Mouse (Mus musculus): ENCODE measurements around the gene Ncapg. TPM values are rescaled to one million over a fixed set of nuclear protein-coding genes. Genes with fewer than 3 reads are reported as not detected.

Ncapg gene
- polyA plus RNA-seq (2015; fragmentation: Nextera tagmentation; extraction: Ambion mirVana), result 5.0 and 6.6 TPM in 2 replicates

DNA sequence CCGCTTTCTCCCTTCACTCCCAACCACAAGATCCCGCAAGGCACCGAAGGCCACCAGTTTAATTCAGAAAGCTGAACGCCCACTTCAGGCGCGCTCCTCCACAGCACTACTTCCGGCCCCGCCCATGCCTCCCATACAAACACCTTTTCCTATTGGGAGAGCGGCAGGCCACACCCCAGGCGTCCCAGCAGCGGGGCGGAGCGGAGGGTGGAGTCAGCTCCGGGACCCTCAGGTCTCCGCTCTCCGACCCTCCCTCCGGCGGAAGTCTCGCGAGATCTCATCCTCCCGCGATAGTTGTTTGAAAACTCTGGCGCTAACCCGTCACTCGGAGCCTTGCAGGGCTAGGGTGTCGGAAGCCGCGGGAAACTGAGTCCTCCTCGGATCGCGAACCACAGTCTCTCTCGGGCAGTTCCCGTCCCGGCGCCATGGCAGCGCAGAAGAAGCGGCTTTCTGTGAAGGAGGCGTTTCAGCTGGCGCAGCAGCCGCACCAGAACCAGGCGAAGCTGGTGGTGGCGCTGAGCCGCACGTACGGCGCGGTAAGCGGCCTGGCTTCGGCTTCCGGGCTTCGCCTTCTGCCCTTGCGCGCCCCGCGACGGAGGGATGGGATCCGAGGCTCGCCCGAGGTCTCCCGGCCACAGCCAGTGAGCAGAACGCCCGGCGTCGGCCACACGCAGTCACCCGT is at the start of gene Ncapg:
Gene Ncapg, plus strand, starts transcription at position 322 of the 682 bp plus-strand sequence.
- peak; percentile 100 for ATAC-seq
- Histone ChIP-seq H3K27me3 (ENCODE audit: control insufficient read depth, insufficient read depth, low read depth, low read length) (no peaks in the 10 kb centered on the region), H3K4me3 (ENCODE audit: low read depth, low read length) (peak within 1 kb of the TSS; percentile 81), H3K27ac (ENCODE audit: low read length) (peak within 1 kb of the TSS; percentile 75), H3K4me1 (ENCODE audit: control insufficient read depth, insufficient read depth, low read length) (peaks cover 12% of the 10 kb centered on the region), H3K9me3 (replicated peaks; ENCODE audit: control insufficient read depth, low read length, poor library complexity, severe bottlenecking) (no peaks in the 10 kb centered on the region), H3K4me2 (ENCODE audit: low read length) (peak within 1 kb of the TSS; percentile 96), H3K9ac (ENCODE audit: low read depth, low read length) (peak within 1 kb of the TSS; percentile 75), H3K36me3 (ENCODE audit: control insufficient read depth, insufficient read depth, low read length) (no peaks in the 10 kb centered on the region)
- WGBS, result under 1% methylated on average over 66 of the region's 66 CpGs

GRCm38 (mm10) chr5:45621511-45621910 is 48.2 kb upstream of the Ncapg start:
- Histone ChIP-seq H3K4me3 (ENCODE audit: low read depth, low read length) (no peak overlapping the region), H3K4me1 (ENCODE audit: control insufficient read depth, insufficient read depth, low read length) (no peaks in the 10 kb centered on the region), H3K9me3 (replicated peaks; ENCODE audit: control insufficient read depth, low read length, poor library complexity, severe bottlenecking) (peaks cover 11% of the 10 kb centered on the region), H3K36me3 (ENCODE audit: control insufficient read depth, insufficient read depth, low read length) (no peaks in the 10 kb centered on the region), H3K27ac (ENCODE audit: low read length) (no peak overlapping the region), H3K4me2 (ENCODE audit: low read length) (no peak overlapping the region), H3K27me3 (ENCODE audit: control insufficient read depth, insufficient read depth, low read depth, low read length) (no peaks in the 10 kb centered on the region), H3K9ac (ENCODE audit: low read depth, low read length) (no peak overlapping the region)
- WGBS, result 34% methylated on average over 3 of the region's 3 CpGs
- no peak for ATAC-seq

GRCm38 (mm10) chr5:45627771-45628170 is 41.9 kb upstream of the Ncapg start:
- Histone ChIP-seq H3K36me3 (ENCODE audit: control insufficient read depth, insufficient read depth, low read length) (no peaks in the 10 kb centered on the region), H3K27ac (ENCODE audit: low read length) (no peak overlapping the region), H3K4me1 (ENCODE audit: control insufficient read depth, insufficient read depth, low read length) (no peaks in the 10 kb centered on the region), H3K9ac (ENCODE audit: low read depth, low read length) (no peak overlapping the region), H3K9me3 (replicated peaks; ENCODE audit: control insufficient read depth, low read length, poor library complexity, severe bottlenecking) (peaks cover 8% of the 10 kb centered on the region), H3K27me3 (ENCODE audit: control insufficient read depth, insufficient read depth, low read depth, low read length) (no peaks in the 10 kb centered on the region), H3K4me2 (ENCODE audit: low read length) (no peak overlapping the region), H3K4me3 (ENCODE audit: low read depth, low read length) (no peak overlapping the region)
- ATAC-seq, result no peak
- WGBS, result 62% methylated on average over 1 of the region's 1 CpGs

DNA sequence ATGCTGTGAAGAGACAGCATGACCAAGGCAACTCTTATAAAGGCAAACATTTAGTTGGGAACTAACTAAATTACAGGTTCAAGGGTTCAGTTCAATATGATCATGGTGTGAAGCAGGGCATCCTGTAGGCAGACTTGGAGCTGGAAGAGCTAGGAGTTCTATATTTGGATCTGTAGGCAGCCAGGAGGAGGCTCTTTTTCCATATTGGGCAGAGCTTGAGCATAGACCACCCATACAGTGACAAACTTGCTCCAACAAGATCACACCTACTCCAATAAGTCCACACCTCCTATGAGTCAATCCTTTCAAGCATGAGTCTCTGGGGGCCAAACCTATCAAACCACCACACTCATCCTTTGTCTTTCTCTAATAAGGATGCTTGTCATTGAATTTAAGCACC is 40.2 kb upstream of the Ncapg start:
- no peak for ATAC-seq
- H3K4me3 ChIP-seq (ENCODE audit: low read depth, low read length), result no peak overlapping the region
- H3K4me2 ChIP-seq (ENCODE audit: low read length), result no peak overlapping the region
- peaks cover 8% of the 10 kb centered on the region for H3K9me3 ChIP-seq (replicated peaks; ENCODE audit: control insufficient read depth, low read length, poor library complexity, severe bottlenecking)
- no peak overlapping the region for H3K27ac ChIP-seq (ENCODE audit: low read length)
- no peaks in the 10 kb centered on the region for H3K36me3 ChIP-seq (ENCODE audit: control insufficient read depth, insufficient read depth, low read length)
- no peaks in the 10 kb centered on the region for H3K4me1 ChIP-seq (ENCODE audit: control insufficient read depth, insufficient read depth, low read length)
- H3K27me3 ChIP-seq (ENCODE audit: control insufficient read depth, insufficient read depth, low read depth, low read length), result no peaks in the 10 kb centered on the region
- no peak overlapping the region for H3K9ac ChIP-seq (ENCODE audit: low read depth, low read length)

- Histone ChIP-seq H3K36me3 (ENCODE audit: control insufficient read depth, insufficient read depth, low read length) (no peaks in the 10 kb centered on the region), H3K4me2 (ENCODE audit: low read length) (peak overlapping the region; percentile 80), H3K4me3 (ENCODE audit: low read depth, low read length) (peak overlapping the region; percentile 69), H3K4me1 (ENCODE audit: control insufficient read depth, insufficient read depth, low read length) (0 out of 2 replicates have a peak, but pooled peaks cover 6% of the 10 kb centered on the region), H3K27me3 (ENCODE audit: control insufficient read depth, insufficient read depth, low read depth, low read length) (no peaks in the 10 kb centered on the region), H3K9me3 (replicated peaks; ENCODE audit: control insufficient read depth, low read length, poor library complexity, severe bottlenecking) (no peaks in the 10 kb centered on the region), H3K27ac (ENCODE audit: low read length) (no peak overlapping the region), H3K9ac (ENCODE audit: low read depth, low read length) (no peak overlapping the region; the same call in 1 of the 2 replicates)
- no peak for ATAC-seq
- WGBS, result 42% methylated on average over 3 of the region's 3 CpGs
These were observed 31.3 kb upstream of the Ncapg start for GRCm38 (mm10) chr5:45638378-45638777.

GRCm38 (mm10) chr5:45638806-45639714 is 30.7 kb upstream of the Ncapg start, which contains the start of gene Fam184b:
Gene Fam184b (minus strand): TSS chr5:45639614.
- Histone ChIP-seq H3K27ac (ENCODE audit: low read length) (peak within 1 kb of the TSS; percentile 81), H3K4me2 (ENCODE audit: low read length) (peak within 1 kb of the TSS; percentile 80), H3K36me3 (ENCODE audit: control insufficient read depth, insufficient read depth, low read length) (no peaks in the 10 kb centered on the region), H3K9ac (ENCODE audit: low read depth, low read length) (peak within 1 kb of the TSS; percentile 75), H3K9me3 (replicated peaks; ENCODE audit: control insufficient read depth, low read length, poor library complexity, severe bottlenecking) (no peaks in the 10 kb centered on the region), H3K4me3 (ENCODE audit: low read depth, low read length) (peak within 1 kb of the TSS; percentile 69), H3K27me3 (ENCODE audit: control insufficient read depth, insufficient read depth, low read depth, low read length) (no peaks in the 10 kb centered on the region), H3K4me1 (ENCODE audit: control insufficient read depth, insufficient read depth, low read length) (0 out of 2 replicates have a peak, but pooled peaks cover 6% of the 10 kb centered on the region)
- WGBS, result 1% methylated on average over 48 of the region's 48 CpGs
- peak; percentile 99 for ATAC-seq

DNA sequence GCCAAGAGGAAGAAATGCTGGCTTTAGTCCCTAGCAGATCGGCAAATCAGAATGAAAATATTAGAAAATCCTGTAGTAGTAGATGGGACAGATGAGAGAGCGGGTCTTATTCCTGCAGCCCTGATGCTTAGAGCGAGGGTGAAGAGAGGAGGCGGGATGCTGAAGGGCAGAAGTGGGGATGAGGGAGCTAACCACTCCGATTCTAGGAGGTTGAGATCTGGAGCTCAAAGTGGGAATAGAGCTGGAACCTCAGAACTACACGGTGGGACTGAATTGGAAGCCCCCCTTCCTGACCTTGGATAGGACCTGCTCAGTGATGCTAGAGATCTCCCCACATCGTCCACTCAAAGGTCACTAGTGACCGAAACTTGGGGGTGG is 30.0 kb upstream of the Ncapg start:
- peak overlapping the region; percentile 69 for H3K4me3 ChIP-seq (ENCODE audit: low read depth, low read length)
- H3K4me1 ChIP-seq (ENCODE audit: control insufficient read depth, insufficient read depth, low read length), result 0 out of 2 replicates have a peak, but pooled peaks cover 6% of the 10 kb centered on the region
- peak overlapping the region; percentile 75 for H3K9ac ChIP-seq (ENCODE audit: low read depth, low read length)
- no peaks in the 10 kb centered on the region for H3K36me3 ChIP-seq (ENCODE audit: control insufficient read depth, insufficient read depth, low read length)
- under 1% methylated on average over 8 of the region's 8 CpGs for WGBS
- peak; percentile 61 for ATAC-seq
- H3K27me3 ChIP-seq (ENCODE audit: control insufficient read depth, insufficient read depth, low read depth, low read length), result no peaks in the 10 kb centered on the region
- peak overlapping the region; percentile 80 for H3K4me2 ChIP-seq (ENCODE audit: low read length)
- H3K9me3 ChIP-seq (replicated peaks; ENCODE audit: control insufficient read depth, low read length, poor library complexity, severe bottlenecking), result no peaks in the 10 kb centered on the region
- peak overlapping the region; percentile 81 for H3K27ac ChIP-seq (ENCODE audit: low read length)

- no peaks in the 10 kb centered on the region for H3K27me3 ChIP-seq (ENCODE audit: control insufficient read depth, insufficient read depth, low read depth, low read length)
- no peaks in the 10 kb centered on the region for H3K4me1 ChIP-seq (ENCODE audit: control insufficient read depth, insufficient read depth, low read length)
- 94% methylated on average over 2 of the region's 2 CpGs for WGBS
- H3K36me3 ChIP-seq (ENCODE audit: control insufficient read depth, insufficient read depth, low read length), result no peaks in the 10 kb centered on the region
- H3K4me2 ChIP-seq (ENCODE audit: low read length), result no peak overlapping the region
- H3K9ac ChIP-seq (ENCODE audit: low read depth, low read length), result no peak overlapping the region
- H3K27ac ChIP-seq (ENCODE audit: low read length), result no peak overlapping the region
- no peaks in the 10 kb centered on the region for H3K9me3 ChIP-seq (replicated peaks; ENCODE audit: control insufficient read depth, low read length, poor library complexity, severe bottlenecking)
- no peak overlapping the region for H3K4me3 ChIP-seq (ENCODE audit: low read depth, low read length)
- ATAC-seq, result no peak
These were observed 18.6 kb upstream of the Ncapg start for GRCm38 (mm10) chr5:45651026-45651703.
